Mouse (Mus musculus) intestine, postnatal 0 days (tissue): ENCODE measurements around the gene Ears2. TPM values are rescaled to one million over a fixed set of nuclear protein-coding genes. Genes with fewer than 3 reads are reported as not detected.
"Not testable (repeated sequence)": the region's sequence is repeated elsewhere in the genome, so short reads cannot be mapped to it uniquely, and the experiment has no call there.

ENCODE experiments used
- ATAC-seq: fragments of 200-750 bp; cut with Nextera tagmentation; 2 replicates; pipeline ENCODE4 v1.8.0; 2017; ENCODE audit warnings: mild to moderate bottlenecking, moderate TSS enrichment, moderate library complexity
- H3K27ac ChIP-seq: fragments of 300-500 bp; sonication (generic); 2 replicates; pipeline ENCODE4 v1.5.1; 2014; ENCODE audit warnings: mild to moderate bottlenecking, low read depth, low read length, moderate library complexity
- H3K27me3 ChIP-seq: fragments of 300-500 bp; sonication (generic); replicated peaks from 2 replicates; pipeline ENCODE4 v1.6.1; 2014; ENCODE audit warnings: low read length, mixed read lengths; ENCODE audit not compliant: control insufficient read depth, insufficient read depth
- H3K36me3 ChIP-seq: fragments of 300-500 bp; sonication (generic); 2 replicates; pipeline ENCODE4 v1.6.1; 2014; ENCODE audit warnings: mild to moderate bottlenecking, moderate library complexity; ENCODE audit not compliant: control insufficient read depth, insufficient read depth
- H3K4me1 ChIP-seq: fragments of 300-500 bp; sonication (generic); replicated peaks from 2 replicates; pipeline ENCODE4 v1.6.1; 2014; ENCODE audit warnings: antibody characterized with exemption, low read length, mixed read lengths; ENCODE audit not compliant: control insufficient read depth, insufficient read depth
- H3K4me2 ChIP-seq: fragments of 300-500 bp; sonication (generic); replicated peaks from 2 replicates; pipeline ENCODE4 v1.6.1; 2014; ENCODE audit warnings: low read depth, mild to moderate bottlenecking, moderate library complexity
- H3K4me3 ChIP-seq: fragments of 300-500 bp; sonication (generic); 2 replicates; pipeline ENCODE4 v1.5.1; 2014; ENCODE audit warnings: low read depth, low read length
- H3K9ac ChIP-seq: fragments of 300-500 bp; sonication (generic); 2 replicates; pipeline ENCODE4 v1.6.1; 2014; ENCODE audit warnings: mild to moderate bottlenecking, low read depth, low read length
- H3K9me3 ChIP-seq: fragments of 300-500 bp; sonication (generic); 2 replicates; pipeline ENCODE4 v1.6.1; 2016; ENCODE audit warnings: mixed run types; ENCODE audit not compliant: control insufficient read depth
- CTCF ChIP-seq: sonication (generic); IDR thresholded peaks from 2 replicates; pipeline ENCODE4 v1.5.1; 2016; ENCODE audit warnings: low read depth, mild to moderate bottlenecking, control low read depth, antibody characterized with exemption, moderate library complexity
- WGBS: fragments of 180-500 bp; shearing (Covaris S2); extraction: QIAGEN DNeasy Blood & Tissue Kit; methylation state at CpG from one replicate; pipeline ENCODE4 v1.1.7; 2014; 5-methylcytosine and 5-hydroxymethylcytosine counted together
- polyA plus RNA-seq: library from polyadenylated mRNA; unstranded; fragments of >200 nt; fragmentation: Nextera tagmentation; extraction: Ambion mirVana; gene quantifications from 2 replicates; pipeline ENCODE4 v1.2.1, GENCODE M21; 2015

The Ears2 gene
- 7.1 and 8.0 TPM in 2 replicates for polyA plus RNA-seq

DNA sequence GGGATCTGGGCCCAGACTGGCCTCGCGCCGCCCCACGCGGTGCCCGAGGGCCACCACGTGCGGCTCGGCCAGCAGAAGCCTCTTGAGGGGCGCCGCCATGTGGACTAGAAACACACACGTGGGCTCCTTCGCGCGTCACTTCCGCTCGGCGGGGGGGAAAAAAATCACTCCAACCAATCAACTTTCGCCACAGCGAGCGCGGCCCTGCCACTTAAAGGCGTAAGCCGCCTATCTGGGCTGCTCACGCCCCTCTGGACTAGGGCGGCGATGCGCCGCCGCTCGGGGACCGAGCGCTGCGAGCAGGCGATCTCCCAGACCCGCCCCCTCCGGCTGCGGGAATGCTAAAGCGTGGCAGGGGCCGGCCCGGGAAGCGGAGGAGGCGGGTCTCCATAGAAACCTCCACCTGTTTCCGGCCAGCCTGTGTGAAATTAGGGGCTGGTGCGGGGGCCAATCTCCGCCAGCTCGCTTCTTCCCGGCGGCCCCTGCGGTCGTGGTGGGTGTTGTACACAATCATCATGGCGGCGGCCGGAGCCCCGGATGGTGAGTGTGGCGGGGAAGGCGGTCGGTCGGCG lies at the start of gene Ears2, which contains the start of gene Ubfd1:
Ears2 (minus strand) TSS at position 319 of the 572 bp plus-strand sequence.
Ubfd1 (plus strand) TSS at position 231 of the 572 bp plus-strand sequence.
- H3K27me3 ChIP-seq: no peaks in the 10 kb centered on the region
- no peaks in the 10 kb centered on the region for H3K9me3 ChIP-seq
- peak within 1 kb of the TSS; percentile 93 for H3K4me2 ChIP-seq
- H3K36me3 ChIP-seq: 0 out of 2 replicates have a peak, but pooled peaks cover 8% of the 10 kb centered on the region
- WGBS: under 1% methylated on average over 60 of the region's 60 CpGs
- H3K4me1 ChIP-seq: peaks cover 15% of the 10 kb centered on the region; the same call in 1 of the 2 replicates
- H3K9ac ChIP-seq: peak within 1 kb of the TSS; percentile 98
- ATAC-seq: peak; percentile 97
- H3K27ac ChIP-seq: peak within 1 kb of the TSS; percentile 92
- peak within 1 kb of the TSS; percentile 97 for H3K4me3 ChIP-seq
- TF ChIP-seq CTCF: peak; percentile 48

DNA sequence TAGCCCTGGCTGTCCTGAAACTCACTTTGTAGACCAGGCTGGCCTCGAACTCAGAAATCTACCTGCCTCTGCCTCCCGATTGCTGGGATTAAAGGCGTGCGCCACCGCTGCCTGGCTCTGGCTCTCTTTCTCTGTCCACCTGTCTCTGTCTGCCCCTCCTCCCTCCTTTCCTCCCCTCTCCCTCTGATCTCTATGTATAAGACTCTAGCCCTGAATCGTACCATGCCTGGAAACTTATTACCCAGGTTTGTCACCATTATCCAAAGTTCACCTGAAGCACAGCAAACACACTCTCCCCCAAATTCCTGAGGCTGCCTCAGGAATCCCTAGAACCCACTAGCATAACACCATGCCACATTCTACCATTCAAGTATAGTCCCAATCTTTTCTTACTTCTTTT lies 41.1 kb upstream of the Ears2 start:
- Histone ChIP-seq H3K4me3 (no peak overlapping the region), H3K27ac (no peak overlapping the region), H3K4me1 (no peaks in the 10 kb centered on the region), H3K4me2 (no peak overlapping the region), H3K9ac (no peak overlapping the region), H3K27me3 (no peaks in the 10 kb centered on the region), H3K36me3 (peaks cover 22% of the 10 kb centered on the region), H3K9me3 (no peaks in the 10 kb centered on the region)
- TF ChIP-seq CTCF: no peak
- ATAC-seq: no peak
- 95% methylated on average over 6 of the region's 6 CpGs for WGBS

DNA sequence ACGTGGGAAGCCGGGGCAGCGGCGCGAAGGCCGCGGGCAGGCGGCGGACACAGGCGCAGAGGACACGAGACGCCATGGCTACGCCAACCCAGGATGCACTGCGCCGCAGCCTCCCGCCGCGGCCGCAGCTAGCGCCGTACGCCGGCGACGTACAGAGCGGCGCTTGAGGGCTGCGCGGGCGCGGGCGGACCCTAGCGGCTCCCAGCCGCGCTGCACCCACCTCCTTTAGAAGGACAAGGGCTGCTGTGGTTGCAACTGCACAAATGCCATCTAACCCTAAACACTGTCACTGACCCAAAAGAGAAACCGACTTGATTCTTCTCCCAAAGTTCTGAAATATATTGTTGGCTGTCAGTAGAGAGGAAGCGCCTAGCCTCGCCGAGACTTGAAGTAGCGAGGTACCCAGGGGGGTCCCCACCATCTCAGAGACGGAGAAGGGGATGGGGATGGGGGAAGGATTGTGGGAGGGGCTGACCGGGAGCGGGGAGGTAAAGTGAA lies 34.7 kb upstream of the Ears2 start, which contains the start of gene Ndufab1:
Ndufab1 (minus strand) TSS at position 140 of the 498 bp plus-strand sequence.
- Histone ChIP-seq H3K36me3 (peaks cover 16% of the 10 kb centered on the region), H3K4me2 (peak within 1 kb of the TSS; percentile 71), H3K9ac (peak within 1 kb of the TSS; percentile 83), H3K9me3 (no peaks in the 10 kb centered on the region), H3K27ac (peak within 1 kb of the TSS; percentile 82), H3K4me1 (peaks cover 4% of the 10 kb centered on the region; the same call in 1 of the 2 replicates), H3K27me3 (no peaks in the 10 kb centered on the region), H3K4me3 (peak within 1 kb of the TSS; percentile 77)
- ATAC-seq: peak; percentile 97
- WGBS: under 1% methylated on average over 33 of the region's 43 CpGs
- TF ChIP-seq CTCF: peak; percentile 92

DNA sequence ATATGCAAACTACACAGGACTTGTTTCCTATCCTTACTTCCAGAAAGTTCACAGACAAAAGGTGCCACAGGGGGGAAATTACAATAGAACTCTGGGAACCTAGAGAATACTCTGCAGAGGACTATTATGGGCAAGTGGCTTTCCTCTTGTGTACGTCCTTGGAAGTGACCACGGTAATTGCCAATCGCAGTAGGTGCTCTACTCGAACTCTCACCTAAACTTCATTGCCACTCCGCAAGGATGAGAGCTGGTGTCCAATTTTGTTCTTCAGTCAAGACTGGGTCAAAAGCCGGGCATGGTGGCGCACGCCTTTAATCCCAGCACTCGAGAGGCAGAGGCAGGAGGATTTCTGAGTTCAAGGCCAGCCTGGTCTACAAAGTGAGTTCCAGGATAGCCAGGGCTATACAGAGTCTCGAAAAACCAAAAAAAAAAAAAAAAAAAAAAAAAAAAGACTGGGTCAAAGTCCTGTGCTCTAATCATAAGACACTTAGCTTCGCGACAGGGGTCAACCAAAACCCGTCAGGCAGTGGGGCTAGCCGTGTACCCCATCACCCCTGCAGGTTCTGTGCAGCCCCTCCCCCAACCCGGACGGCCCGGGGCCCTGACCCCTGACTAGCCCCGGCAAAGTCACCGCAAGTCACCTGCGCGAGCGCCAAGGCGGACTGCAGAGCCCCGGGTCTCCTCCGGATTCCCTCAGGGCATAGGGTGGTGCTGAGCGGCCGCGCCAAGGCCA lies 34.1 kb upstream of the Ears2 start:
- H3K27me3 ChIP-seq, H3K4me1 ChIP-seq, H3K9me3 ChIP-seq: not testable (repeated sequence)
- peak; percentile 71 for ATAC-seq
- 4% methylated on average over 25 of the region's 28 CpGs for WGBS
- Histone ChIP-seq H3K27ac (peak overlapping the region; percentile 82), H3K36me3 (peaks cover 22% of the 10 kb centered on the region), H3K4me2 (peak overlapping the region; percentile 71), H3K9ac (peak overlapping the region; percentile 83), H3K4me3 (peak overlapping the region; percentile 77)

DNA sequence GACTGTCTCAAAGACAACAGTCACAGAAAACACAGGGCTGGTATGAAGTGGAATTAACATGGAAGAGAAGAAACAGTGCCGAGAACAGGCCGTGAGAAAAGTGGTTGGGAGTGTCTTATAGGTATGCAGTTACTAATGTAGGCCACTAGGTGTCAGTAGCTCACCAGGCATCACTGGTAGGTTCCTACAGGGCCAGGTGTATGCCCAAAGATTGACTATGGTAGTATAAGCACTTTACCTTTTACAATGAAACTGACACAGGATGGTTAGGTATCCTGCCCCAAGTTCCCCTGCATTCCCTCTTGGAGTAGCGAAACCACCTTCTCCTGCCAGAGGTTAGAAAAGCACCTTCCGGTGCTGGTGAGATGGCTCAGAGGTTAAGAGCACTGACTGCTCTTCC lies 32.2 kb upstream of the Ears2 start:
- H3K27me3 ChIP-seq: no peaks in the 10 kb centered on the region
- H3K27ac ChIP-seq: no peak overlapping the region
- H3K4me1 ChIP-seq: peaks cover 4% of the 10 kb centered on the region; the same call in 1 of the 2 replicates
- H3K4me3 ChIP-seq: no peak overlapping the region
- 0 out of 2 replicates have a peak, but pooled peaks have one; percentile 11 for ATAC-seq
- H3K9me3 ChIP-seq: no peaks in the 10 kb centered on the region
- H3K9ac ChIP-seq: no peak overlapping the region
- peak; percentile 94 for TF ChIP-seq CTCF
- WGBS: 39% methylated on average over 4 of the region's 4 CpGs
- H3K36me3 ChIP-seq: peaks cover 41% of the 10 kb centered on the region
- H3K4me2 ChIP-seq: no peak overlapping the region

DNA sequence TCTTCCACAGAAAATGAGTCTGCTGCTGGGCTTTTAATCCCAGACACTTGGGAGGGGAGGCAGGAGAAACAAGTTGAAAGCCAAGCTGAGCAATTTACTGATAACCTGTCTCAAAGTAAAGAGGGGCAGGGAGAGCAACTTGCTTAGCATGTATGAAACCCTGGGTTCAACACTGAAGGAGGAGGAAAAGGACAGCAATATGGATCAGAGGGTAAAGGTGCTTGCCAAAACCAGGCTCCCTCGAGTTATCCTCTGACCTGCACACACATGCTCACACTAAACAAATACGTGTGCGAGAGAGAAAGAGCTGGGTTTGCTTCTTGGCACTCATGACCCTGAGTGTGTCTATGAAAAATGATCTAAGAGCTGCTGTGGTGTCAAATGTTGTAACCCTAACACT lies 30.9 kb upstream of the Ears2 start:
- Histone ChIP-seq H3K27ac (no peak overlapping the region), H3K4me1 (peaks cover 4% of the 10 kb centered on the region; the same call in 1 of the 2 replicates), H3K9me3 (no peaks in the 10 kb centered on the region), H3K9ac (no peak overlapping the region), H3K4me3 (no peak overlapping the region), H3K36me3 (peaks cover 48% of the 10 kb centered on the region), H3K27me3 (no peaks in the 10 kb centered on the region), H3K4me2 (no peak overlapping the region)
- ATAC-seq: no peak
- 85% methylated on average over 3 of the region's 3 CpGs for WGBS
- TF ChIP-seq CTCF: no peak
